Mouse (Mus musculus) bone marrow, adult 2 months (tissue): Measurements from ENCODE around the gene Cnnm4. TPM values are rescaled to one million over a fixed set of nuclear protein-coding genes. Genes with fewer than 3 reads are reported as not detected.

Experiments used
- H3K27ac ChIP-seq: fragments of 200-500 bp; 2 replicates; pipeline ENCODE4 v1.5.1; 2012; ENCODE audit warnings: low read depth, mild to moderate bottlenecking, control low read depth, inconsistent platforms, low read length; ENCODE audit not compliant: control insufficient read depth, poor library complexity, insufficient read depth
- H3K4me1 ChIP-seq: fragments of 200-500 bp; 2 replicates; pipeline ENCODE4 v1.6.1; 2011; ENCODE audit warnings: low read length; ENCODE audit not compliant: control insufficient read depth, insufficient read depth
- H3K4me3 ChIP-seq: fragments of 200-500 bp; replicated peaks from 2 replicates; pipeline ENCODE3; 2011; ENCODE audit warnings: mild to moderate bottlenecking, low read depth, low read length, control low read depth; ENCODE audit not compliant: control insufficient read depth
- CTCF ChIP-seq: fragments of 200-500 bp; IDR thresholded peaks from 2 replicates; pipeline ENCODE4 v1.5.1; 2011; ENCODE audit warnings: low read length, control low read depth; ENCODE audit not compliant: control insufficient read depth, insufficient read depth
- POLR2A ChIP-seq: fragments of 200-500 bp; IDR thresholded peaks from 2 replicates; pipeline ENCODE4 v1.6.1; 2011; ENCODE audit warnings: low read depth, mild to moderate bottlenecking, control low read depth, low read length, borderline replicate concordance; ENCODE audit not compliant: control insufficient read depth
- WGBS: fragments of 180-500 bp; shearing (Covaris S2); methylation state at CpG from one replicate; pipeline ENCODE4 v1.1.7; 2018; 5-methylcytosine and 5-hydroxymethylcytosine counted together
- polyA plus RNA-seq: library from polyadenylated mRNA; stranded (reverse); fragments of >200 nt; gene quantifications from 2 replicates; pipeline ENCODE4 v1.2.4, GENCODE M21; 2011; ENCODE audit warnings: low replicate concordance; ENCODE audit not compliant: missing spikeins, insufficient read depth, insufficient read length

The Cnnm4 gene
- polyA plus RNA-seq, 1 experiment: 4.2 TPM

DNA sequence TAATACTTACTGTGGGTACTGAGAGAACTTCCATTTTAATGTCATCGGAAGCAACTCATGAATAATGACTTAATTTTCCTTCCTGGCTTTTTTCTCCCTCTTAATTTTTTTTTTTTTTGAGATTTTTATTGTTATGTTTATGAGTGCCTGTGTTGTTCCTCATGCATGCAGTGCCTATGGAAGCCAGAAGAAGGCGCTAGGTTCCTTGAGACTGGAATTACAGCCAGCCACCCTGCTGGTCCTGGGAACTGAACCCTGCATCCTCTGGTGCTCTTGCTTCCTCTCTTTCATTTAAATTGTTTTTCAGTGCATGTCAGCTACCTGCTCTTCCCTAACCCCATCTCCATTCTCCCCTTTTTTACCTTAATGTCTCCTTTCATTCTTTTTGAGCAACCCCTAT is 42.3 kb downstream of the Cnnm4 start:
- Histone ChIP-seq H3K27ac (no peak overlapping the region), H3K4me3 (no peak overlapping the region), H3K4me1 (peaks cover 2% of the 10 kb centered on the region)
- TF ChIP-seq POLR2A (no peak), CTCF (peak; percentile 48)
- 76% methylated on average over 2 of the region's 2 CpGs for WGBS

DNA sequence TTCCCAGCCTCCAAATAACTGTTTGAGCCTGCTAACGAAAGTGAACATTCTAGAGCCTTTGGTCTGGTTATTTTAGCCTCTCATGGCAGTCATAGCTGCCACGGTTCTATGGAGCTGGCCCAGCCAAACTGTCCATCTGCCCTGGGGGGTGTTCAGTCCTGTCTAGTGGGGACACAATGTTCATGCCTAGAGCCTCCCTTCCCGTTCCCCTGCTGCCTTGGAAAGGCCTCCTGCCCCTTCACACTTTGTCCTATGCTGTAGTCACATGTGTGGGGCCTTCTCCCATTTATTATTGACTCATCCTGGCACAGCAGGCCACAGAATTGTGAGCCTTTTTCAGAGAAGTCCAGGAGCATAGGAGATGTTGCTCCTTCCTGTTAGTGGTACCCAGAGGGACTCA is 46.8 kb downstream of the Cnnm4 start:
- TF ChIP-seq POLR2A: no peak
- no peak for TF ChIP-seq CTCF
- Histone ChIP-seq H3K4me1 (no peaks in the 10 kb centered on the region; the same call in none of the 2 replicates), H3K4me3 (no peak overlapping the region), H3K27ac (no peak overlapping the region)
- 80% methylated on average over 3 of the region's 3 CpGs for whole genome bisulfite sequencing

DNA sequence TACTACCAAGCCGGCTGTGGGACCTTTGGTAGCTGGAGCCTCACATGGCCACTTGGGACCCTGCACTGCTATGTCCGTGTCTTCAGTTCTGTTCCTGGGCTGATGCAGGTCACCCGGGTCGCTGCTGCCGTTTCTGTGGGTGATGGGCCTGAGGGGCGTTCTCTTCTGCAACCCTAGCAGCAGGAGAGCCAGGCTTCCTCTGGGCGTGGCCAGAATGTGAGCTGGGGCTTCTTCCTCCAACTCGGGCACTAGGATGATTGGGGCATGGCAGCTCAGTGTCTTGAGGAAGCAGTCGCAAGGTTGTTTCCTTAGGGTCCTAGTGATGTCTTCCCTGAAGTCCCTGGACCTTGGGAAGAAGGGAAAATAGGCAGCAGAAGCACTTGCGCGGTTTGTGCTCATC is 48.2 kb downstream of the Cnnm4 start:
- Histone ChIP-seq H3K4me1 (no peaks in the 10 kb centered on the region), H3K27ac (no peak overlapping the region), H3K4me3 (no peak overlapping the region)
- TF ChIP-seq CTCF (no peak), POLR2A (no peak)
- 77% methylated on average over 11 of the region's 11 CpGs for WGBS

DNA sequence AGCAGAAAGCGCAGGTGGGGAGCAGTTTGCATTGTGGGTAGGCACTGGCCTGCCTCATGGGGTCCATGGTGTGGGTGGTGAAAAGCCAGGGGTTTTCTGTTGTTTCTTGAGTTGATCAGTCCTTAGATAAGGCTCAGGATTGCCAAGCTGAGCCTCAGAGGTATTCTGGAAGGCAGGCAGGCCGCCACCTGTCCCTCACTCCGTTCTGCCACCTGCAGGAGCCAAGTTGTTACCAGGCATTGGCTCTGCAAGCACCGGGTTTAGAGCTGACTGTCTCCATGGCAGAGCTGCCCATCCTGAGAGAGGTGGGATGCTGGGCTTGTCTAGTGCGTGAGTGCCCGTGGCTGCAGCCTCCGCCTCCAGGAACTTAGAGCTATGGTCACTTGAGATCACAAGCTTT is 50.8 kb downstream of the Cnnm4 start:
- TF ChIP-seq CTCF: no peak
- TF ChIP-seq POLR2A: peak; percentile 19; the same call in 1 of the 2 replicates
- no peaks in the 10 kb centered on the region for H3K4me1 ChIP-seq
- no peak overlapping the region for H3K4me3 ChIP-seq
- no peak overlapping the region for H3K27ac ChIP-seq
- 88% methylated on average over 7 of the region's 7 CpGs for WGBS

DNA sequence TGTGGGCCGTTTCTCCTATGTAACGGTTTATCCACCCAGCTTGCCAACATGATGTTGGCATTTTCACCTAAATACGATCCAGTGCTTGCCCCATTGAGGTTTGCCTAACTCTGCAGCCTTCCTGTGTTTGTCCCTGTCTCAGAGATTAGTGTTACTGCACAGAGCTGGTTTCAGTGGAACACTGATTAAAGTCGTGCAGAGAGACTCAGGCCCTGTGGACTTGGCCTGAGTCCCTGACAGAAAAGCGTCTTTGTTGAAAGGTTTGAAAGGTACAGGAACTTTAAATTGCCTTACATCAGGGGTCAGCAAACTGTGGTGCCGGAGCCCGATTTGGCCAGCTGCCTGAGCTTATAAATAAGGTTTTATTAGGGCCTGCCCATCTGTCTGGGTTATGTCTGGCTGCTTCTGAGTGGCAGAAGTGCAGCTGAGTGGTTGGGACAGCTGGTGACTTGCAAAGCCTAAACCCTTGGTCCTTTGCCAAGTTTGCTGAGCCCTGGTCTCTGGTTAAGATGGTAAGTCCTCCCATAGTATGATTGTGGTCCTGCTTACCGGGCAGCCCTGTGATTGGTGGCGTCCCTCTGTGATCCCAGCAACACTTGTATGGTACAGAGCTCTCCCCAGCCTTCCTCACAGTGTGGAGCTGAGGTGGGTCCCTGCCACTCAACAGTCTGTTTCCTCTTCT is 52.1 kb downstream of the Cnnm4 start:
- Histone ChIP-seq H3K4me3 (no peak overlapping the region), H3K27ac (no peak overlapping the region), H3K4me1 (no peaks in the 10 kb centered on the region)
- 85% methylated on average over 9 of the region's 9 CpGs for WGBS
- no peak for TF ChIP-seq CTCF
- TF ChIP-seq POLR2A: no peak

DNA sequence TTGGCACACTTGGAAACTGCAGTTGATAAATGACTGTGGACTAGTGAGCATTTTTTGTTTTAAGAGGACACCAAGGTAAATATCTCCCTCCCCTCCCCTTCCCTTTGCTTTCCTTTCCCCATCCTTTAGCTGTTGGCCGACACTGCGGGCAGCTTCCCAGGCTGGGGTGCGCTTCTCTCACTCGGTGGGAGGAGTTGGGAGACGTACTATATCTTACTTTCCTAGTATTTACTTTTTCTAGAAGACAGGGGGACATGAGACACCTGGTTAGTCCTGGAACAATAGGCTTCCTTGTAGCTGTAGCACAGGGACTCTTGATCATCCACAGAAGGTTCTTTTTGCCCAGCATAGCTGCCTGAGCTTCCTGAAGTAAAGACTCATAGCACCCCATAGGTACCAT is 52.6 kb downstream of the Cnnm4 start:
- TF ChIP-seq POLR2A (no peak), CTCF (no peak)
- WGBS: 92% methylated on average over 5 of the region's 5 CpGs
- no peak overlapping the region for H3K27ac ChIP-seq
- no peak overlapping the region for H3K4me3 ChIP-seq
- H3K4me1 ChIP-seq: no peaks in the 10 kb centered on the region

DNA sequence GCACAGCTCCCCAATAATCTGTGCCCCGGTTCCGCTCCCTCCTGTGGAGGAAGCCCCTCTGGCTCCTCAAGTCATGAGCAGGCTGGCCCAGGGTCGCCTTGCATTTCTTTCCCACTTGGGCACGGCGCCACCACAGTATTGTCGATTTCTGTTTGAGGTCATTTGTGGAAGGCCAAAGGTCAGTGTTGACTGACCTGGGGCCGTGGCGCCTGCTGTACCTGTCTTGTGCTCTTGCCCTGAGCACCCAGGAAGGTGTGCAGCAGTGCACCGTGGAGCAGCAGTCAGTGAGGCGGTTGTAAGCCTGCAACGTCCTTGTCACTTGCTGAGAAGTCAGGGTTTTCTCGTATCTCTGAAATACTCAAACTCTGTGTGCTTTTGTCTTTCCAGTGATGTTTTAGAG is 54.4 kb downstream of the Cnnm4 start:
- H3K4me1 ChIP-seq: no peaks in the 10 kb centered on the region
- H3K27ac ChIP-seq: no peak overlapping the region
- no peak overlapping the region for H3K4me3 ChIP-seq
- WGBS: 90% methylated on average over 12 of the region's 12 CpGs
- TF ChIP-seq CTCF: no peak
- TF ChIP-seq POLR2A: no peak

DNA sequence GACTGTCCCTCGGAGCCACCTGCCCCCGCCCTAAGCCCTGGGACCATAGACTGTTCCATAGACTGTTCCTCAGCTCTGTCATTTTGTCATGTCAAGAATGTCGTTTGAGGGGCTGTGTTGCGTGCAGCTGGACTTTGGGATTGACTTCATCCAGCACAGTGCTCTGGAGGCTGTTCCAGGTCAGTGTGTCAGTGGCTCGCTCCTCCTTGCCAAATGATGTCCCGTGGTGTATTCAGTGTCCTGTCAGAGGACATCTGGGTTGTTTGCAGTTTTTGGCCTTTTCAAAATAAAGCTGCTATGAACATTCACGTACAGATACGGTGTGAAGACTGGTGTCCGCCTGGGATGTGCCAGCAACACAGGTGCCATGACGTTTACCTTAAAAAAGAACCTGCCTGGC is 55.5 kb downstream of the Cnnm4 start:
- no peak overlapping the region for H3K27ac ChIP-seq
- 88% methylated on average over 10 of the region's 10 CpGs for WGBS

DNA sequence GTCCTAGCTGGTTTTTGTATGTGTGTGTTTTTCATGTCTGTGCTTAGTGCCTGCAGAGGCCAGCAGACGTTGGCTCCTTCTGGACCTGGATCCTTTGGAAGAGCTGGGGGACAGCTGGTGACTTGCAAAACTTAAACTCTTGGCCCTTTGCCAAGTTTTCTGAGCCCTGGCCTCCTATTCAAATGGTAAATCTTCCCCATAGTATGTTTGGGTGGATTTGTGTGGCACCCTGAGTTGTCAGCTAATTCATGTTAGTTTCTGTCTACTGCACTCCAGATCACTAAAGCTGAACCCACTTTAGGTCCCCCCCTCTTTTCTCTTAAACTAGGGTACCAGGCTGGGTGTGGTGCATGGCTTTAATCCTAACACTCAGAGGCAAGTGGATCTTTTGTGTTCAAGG is 56.9 kb downstream of the Cnnm4 start:
- H3K4me3 ChIP-seq: no peak overlapping the region
- whole genome bisulfite sequencing: 28% methylated on average over 1 of the region's 1 CpGs
- H3K4me1 ChIP-seq: no peaks in the 10 kb centered on the region
- TF ChIP-seq POLR2A (no peak), CTCF (no peak)
- H3K27ac ChIP-seq: no peak overlapping the region

More for the DNA sequence above, 55.5 kb downstream of the Cnnm4 start:
- TF ChIP-seq POLR2A: no peak
- no peak for TF ChIP-seq CTCF
- Histone ChIP-seq H3K4me1 (no peaks in the 10 kb centered on the region), H3K4me3 (no peak overlapping the region)
